Mouse (Mus musculus): Measurements from ENCODE around the gene Gm11007.
"Not testable (repeated sequence)": the region's sequence is repeated elsewhere in the genome, so short reads cannot be mapped to it uniquely, and the experiment has no call there.

Gm11007 gene

DNA sequence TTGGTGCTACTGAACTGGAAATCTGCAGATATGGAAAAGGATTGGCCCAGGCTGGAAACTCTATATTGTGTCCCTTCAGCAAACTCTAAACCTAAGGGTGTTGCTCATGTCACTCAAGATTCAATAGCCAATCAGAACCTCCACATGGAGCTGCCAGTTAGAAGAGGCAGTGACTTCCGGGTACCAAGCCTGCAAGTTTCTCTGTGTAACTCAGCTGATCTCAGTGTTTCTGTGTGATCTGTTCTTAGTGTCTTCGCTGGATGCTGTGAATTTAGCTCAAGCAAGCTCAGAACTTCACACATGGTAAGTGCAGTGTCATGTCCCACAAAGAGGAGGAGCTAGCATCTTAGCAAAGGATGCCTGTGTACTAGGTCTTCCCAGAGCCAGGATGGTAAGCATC, at the start of gene Gm11007:
Gene Gm11007 (plus strand): TSS at position 301 of the 400 bp plus-strand sequence.
- DNase-seq (ENCODE audit: low spot score in 2 of 2): not testable (repeated sequence)

Measured in left cerebral cortex, adult 9 months (tissue).